Mouse (Mus musculus) liver, adult 2 months (tissue): Measurements from ENCODE around the gene Pak1.

ENCODE experiments used
- CTCF ChIP-seq: fragments of 200-500 bp; IDR thresholded peaks from 2 replicates; pipeline ENCODE4 v1.5.1; 2011; ENCODE audit warnings: low read depth, low read length, control low read depth
- POLR2A ChIP-seq: fragments of 200-500 bp; IDR thresholded peaks from 2 replicates; pipeline ENCODE4 v1.6.1; 2011; ENCODE audit warnings: low read length, control low read depth; ENCODE audit not compliant: insufficient read depth; ENCODE audit errors: extremely low read depth

- TF ChIP-seq CTCF (no peak), POLR2A (no peak)
These were observed 58.2 kb downstream of the Pak1 start for GRCm38 (mm10) chr7:97846539-97846938.
